Mouse (Mus musculus) limb, embryonic 11.5 days (tissue): ENCODE results near the gene Stk11ip. TPM values are rescaled to one million over a fixed set of nuclear protein-coding genes. Genes with fewer than 3 reads are reported as not detected.
A peak's percentile ranks its signal among the peaks of the same experiment; 100 is the strongest.

ENCODE experiments used
- ATAC-seq: fragments of 200-750 bp; cut with Nextera tagmentation; 2 replicates; pipeline ENCODE4 v1.8.0; 2017; ENCODE audit warnings: low read depth; ENCODE audit not compliant: insufficient number of reproducible peaks, low FRiP score, low TSS enrichment
- DNase-seq: peaks from one replicate; pipeline ENCODE4 v3.0.0-alpha.2; 2015; ENCODE audit warnings: low spot score
- H3K27ac ChIP-seq: fragments of 300-500 bp; sonication (generic); replicated peaks from 2 replicates; pipeline ENCODE4 v1.5.1; 2014; ENCODE audit warnings: low read depth, mild to moderate bottlenecking, low read length
- H3K27me3 ChIP-seq: fragments of 300-500 bp; sonication (generic); 2 replicates; pipeline ENCODE4 v1.6.1; 2014; ENCODE audit warnings: mild to moderate bottlenecking, low read length, mixed read lengths; ENCODE audit not compliant: control insufficient read depth, insufficient read depth
- H3K36me3 ChIP-seq: fragments of 300-500 bp; sonication (generic); 2 replicates; pipeline ENCODE4 v1.6.1; 2014; ENCODE audit warnings: mild to moderate bottlenecking, low read length, moderate library complexity, mixed read lengths; ENCODE audit not compliant: control insufficient read depth, insufficient read depth
- H3K4me1 ChIP-seq: fragments of 300-500 bp; sonication (generic); 2 replicates; pipeline ENCODE4 v1.6.1; 2014; ENCODE audit warnings: low read length, mixed read lengths; ENCODE audit not compliant: control insufficient read depth, insufficient read depth
- H3K4me2 ChIP-seq: fragments of 300-500 bp; sonication (generic); 2 replicates; pipeline ENCODE4 v1.6.1; 2014; ENCODE audit warnings: low read depth, mild to moderate bottlenecking, moderate library complexity; ENCODE audit not compliant: severe bottlenecking
- H3K4me3 ChIP-seq: fragments of 300-500 bp; sonication (generic); 2 replicates; pipeline ENCODE4 v1.5.1; 2014; ENCODE audit warnings: low read depth, low read length
- H3K9ac ChIP-seq: fragments of 300-500 bp; sonication (generic); 2 replicates; pipeline ENCODE4 v1.6.1; 2014; ENCODE audit warnings: mild to moderate bottlenecking, low read length
- H3K9me3 ChIP-seq: fragments of 300-500 bp; sonication (generic); 2 replicates; pipeline ENCODE4 v1.6.1; 2016; ENCODE audit warnings: low read length; ENCODE audit not compliant: control insufficient read depth
- WGBS: fragments of 180-500 bp; shearing (Covaris S2); extraction: QIAGEN DNeasy Blood & Tissue Kit; methylation state at CpG from one replicate; pipeline ENCODE4 v1.1.7; 2014; 5-methylcytosine and 5-hydroxymethylcytosine counted together
- polyA plus RNA-seq: library from polyadenylated mRNA; unstranded; fragments of >200 nt; fragmentation: Nextera tagmentation; extraction: Ambion mirVana; gene quantifications from 2 replicates; pipeline ENCODE4 v1.2.1, GENCODE M21; 2014

Stk11ip gene
- polyA plus RNA-seq, 1 experiment from 2014 or later, result 20.5 TPM

GRCm38 (mm10) chr1:75582625-75582956, 61.3 kb downstream of the Stk11ip start:
- no peak overlapping the region for H3K9ac ChIP-seq

DNA sequence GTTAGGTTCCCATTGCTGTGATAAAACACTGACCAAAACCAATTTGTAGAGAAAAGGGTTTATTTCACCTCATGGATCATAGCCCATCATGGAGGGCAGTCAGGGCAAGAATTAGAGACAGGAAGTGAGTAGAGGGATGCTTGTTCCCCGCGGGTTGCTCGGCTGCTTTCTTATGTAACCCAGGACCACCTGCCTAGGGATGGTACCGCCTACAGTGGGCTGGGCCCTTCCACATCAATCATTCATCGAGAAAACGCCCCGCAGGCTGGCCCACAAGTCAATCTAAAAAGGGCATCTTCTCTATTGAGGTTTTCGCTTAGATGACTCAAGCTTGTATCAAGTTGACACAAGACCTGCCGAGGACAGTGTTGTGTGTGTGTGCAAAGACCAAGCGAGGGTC, 61.7 kb downstream of the Stk11ip start:
- no peaks in the 10 kb centered on the region for H3K36me3 ChIP-seq
- WGBS, result 75% methylated on average over 10 of the region's 10 CpGs
- no peaks in the 10 kb centered on the region for H3K27me3 ChIP-seq
- DNase-seq (no peak), ATAC-seq (no peak)
- no peaks in the 10 kb centered on the region for H3K4me1 ChIP-seq
- H3K4me2 ChIP-seq, result no peak overlapping the region
- no peaks in the 10 kb centered on the region for H3K9me3 ChIP-seq
- H3K9ac ChIP-seq, result no peak overlapping the region
- no peak overlapping the region for H3K4me3 ChIP-seq
- no peak overlapping the region for H3K27ac ChIP-seq

More at GRCm38 (mm10) chr1:75582625-75582956, 61.3 kb downstream of the Stk11ip start:
- Histone ChIP-seq H3K4me2 (no peak overlapping the region), H3K27ac (peak overlapping the region; percentile 43; the same call in 1 of the 2 replicates), H3K9me3 (no peaks in the 10 kb centered on the region), H3K27me3 (no peaks in the 10 kb centered on the region), H3K36me3 (no peaks in the 10 kb centered on the region), H3K4me3 (no peak overlapping the region), H3K4me1 (no peaks in the 10 kb centered on the region)
- WGBS, result 76% methylated on average over 5 of the region's 5 CpGs
- ATAC-seq (no peak), DNase-seq (no peak)

- Histone ChIP-seq H3K4me3 (no peak overlapping the region), H3K9me3 (no peaks in the 10 kb centered on the region), H3K4me2 (no peak overlapping the region), H3K9ac (no peak overlapping the region), H3K4me1 (no peaks in the 10 kb centered on the region), H3K36me3 (no peaks in the 10 kb centered on the region), H3K27me3 (no peaks in the 10 kb centered on the region), H3K27ac (no peak overlapping the region)
- 88% methylated on average over 3 of the region's 3 CpGs for WGBS
- no peak for DNase-seq
- ATAC-seq, result no peak
Measured at GRCm38 (mm10) chr1:75586791-75587190, 65.5 kb downstream of the Stk11ip start.

Other genes starting within 250 kb of the Stk11ip start
- not detected in 2 replicates for gene Resp18, start 243.1 kb upstream of the Stk11ip start, polyA plus RNA-seq
- gene Dnpep, start 203.5 kb upstream of the Stk11ip start, polyA plus RNA-seq, result 112 TPM in 2 replicates
- 5.0 and 5.3 TPM in 2 replicates for gene Des, start 161.2 kb upstream of the Stk11ip start, polyA plus RNA-seq
- gene Speg, start 146.2 kb upstream of the Stk11ip start, polyA plus RNA-seq, result 32.9 and 33.6 TPM in 2 replicates
- 44.9 and 49.9 TPM in 2 replicates for gene Gmppa, start 85.6 kb upstream of the Stk11ip start, polyA plus RNA-seq
- gene Asic4, start 71.1 kb upstream of the Stk11ip start, polyA plus RNA-seq, result 0.07 and 0.13 TPM in 2 replicates
- 14.2 and 16.1 TPM in 2 replicates for gene Chpf, start 42.2 kb upstream of the Stk11ip start, polyA plus RNA-seq
- gene Tmem198, start 42.0 kb upstream of the Stk11ip start, polyA plus RNA-seq, result 0.17 and 0.18 TPM in 2 replicates
- 67.4 and 72.5 TPM in 2 replicates for gene Obsl1, start 15.1 kb upstream of the Stk11ip start, polyA plus RNA-seq
- 1.3 and 2.3 TPM in 2 replicates for gene Inha, start 14.5 kb upstream of the Stk11ip start, polyA plus RNA-seq
- gene Slc4a3, start 24.7 kb downstream of the Stk11ip start, polyA plus RNA-seq, result 9.3 and 12.3 TPM in 2 replicates